In the genomic region with DNA sequence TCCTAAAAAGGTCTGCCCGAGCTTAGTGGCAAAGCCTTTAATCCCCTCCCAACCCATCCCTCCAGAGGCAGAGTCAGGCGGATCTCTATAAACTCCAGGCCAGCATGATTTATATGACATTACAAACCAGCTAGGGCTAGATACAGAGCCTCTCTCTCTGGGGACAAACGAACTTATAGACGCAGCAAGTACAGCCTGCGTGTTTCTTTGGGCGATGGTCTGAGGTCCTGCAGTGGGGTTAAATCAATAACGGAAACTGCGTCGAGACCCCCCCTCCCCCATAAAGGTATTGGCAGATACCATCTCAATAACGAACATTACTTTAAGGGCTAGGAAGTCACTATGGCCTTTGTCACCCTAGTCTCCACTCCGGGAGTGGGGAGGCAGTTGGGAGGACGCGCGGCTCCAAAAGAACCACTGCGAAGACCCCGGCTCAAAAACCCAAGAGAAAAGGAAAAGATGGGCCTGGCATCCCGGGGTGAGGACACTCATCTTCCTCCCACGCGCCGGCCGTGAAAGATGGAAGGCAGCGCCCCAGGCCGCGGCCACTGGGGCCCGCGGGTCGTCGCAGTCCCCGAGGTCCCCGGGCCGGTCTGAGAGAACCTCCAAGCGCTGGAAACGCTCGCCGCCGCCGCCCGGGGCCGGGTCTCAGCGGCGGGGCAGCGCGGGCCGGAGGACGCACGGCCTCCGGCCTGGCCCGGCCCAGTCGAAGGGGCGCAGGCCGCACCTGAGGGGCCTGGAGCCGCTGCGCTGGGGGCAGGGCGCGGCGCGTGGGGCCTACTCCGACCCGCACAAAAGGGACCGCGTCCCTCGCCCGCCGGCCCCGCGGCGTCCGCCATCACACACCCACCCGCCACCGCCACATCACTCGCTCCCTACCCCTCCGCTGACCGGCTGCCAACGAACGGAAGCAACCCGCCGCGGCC, we compare ENCODE assay signal across 7 mouse cellular contexts. TPM values are rescaled to one million over a fixed set of nuclear protein-coding genes. Genes with fewer than 3 reads are reported as not detected.
DNase-seq lines count a peak whose midpoint lies in the region; ATAC-seq and TF ChIP-seq lines count a peak whose summit lies in the region.

No protein-coding gene starts in this region.

- H3K9ac ChIP-seq in lung, embryonic 16.5 days (ENCODE audit: low read length) = peak overlapping the region; percentile 94

- H3K4me1 ChIP-seq in embryonic fibroblast, embryonic 13.5 days (ENCODE audit: control insufficient read depth, insufficient read depth, low read length) = no peaks in the 10 kb centered on the region; the same call in 1 of the 2 replicates
- peaks cover 10% of the 10 kb centered on the region for H3K4me1 ChIP-seq in lung, embryonic 16.5 days (replicated peaks; ENCODE audit: control insufficient read depth, insufficient read depth, low read length)

- TF ChIP-seq CTCF in embryonic fibroblast, embryonic 13.5 days (IDR thresholded peaks at IDR 0.05; ENCODE audit: borderline replicate concordance, insufficient read depth, low read length) = no peak

- TF ChIP-seq POLR2A in embryonic fibroblast, embryonic 13.5 days (IDR thresholded peaks at IDR 0.05; ENCODE audit: low read depth, low read length) = 0 out of 2 replicates have a peak, but pooled peaks have one; percentile 27

- no peaks in the 10 kb centered on the region for H3K9me3 ChIP-seq in lung, embryonic 16.5 days (ENCODE audit: control insufficient read depth, low read length)

- peaks cover 23% of the 10 kb centered on the region for H3K36me3 ChIP-seq in lung, embryonic 16.5 days (ENCODE audit: control insufficient read depth, insufficient read depth, low read length)

- no peaks in the 10 kb centered on the region for H3K27me3 ChIP-seq in lung, embryonic 16.5 days (ENCODE audit: control insufficient read depth, insufficient read depth, low read depth, low read length)

- peak overlapping the region; percentile 51 for H3K27ac ChIP-seq in embryonic fibroblast, embryonic 13.5 days (ENCODE audit: insufficient read depth, low read length)
- H3K27ac ChIP-seq in lung, embryonic 16.5 days (ENCODE audit: low read length) = peak overlapping the region; percentile 72

- peak; percentile 28 for DNase-seq in ovary, postnatal 14 days (ENCODE audit: low spot score)
- DNase-seq in ovary, postnatal 36 days (ENCODE audit: low spot score) = no peak
- peak; percentile 50 for DNase-seq in ZHBTc4 (ENCODE audit: low read depth, low spot score)
- DNase-seq in right cerebral cortex, postnatal 4 days = peak; percentile 37

- H3K4me3 ChIP-seq in embryonic fibroblast, embryonic 13.5 days (ENCODE audit: insufficient read depth, low read length) = peak overlapping the region; percentile 64
- peak overlapping the region; percentile 82 for H3K4me3 ChIP-seq in lung, embryonic 16.5 days (ENCODE audit: low read length)

- WGBS in lung, embryonic 16.5 days = 1% methylated on average over 49 of the region's 78 CpGs

- H3K4me2 ChIP-seq in lung, embryonic 16.5 days (ENCODE audit: low read depth, low read length) = peak overlapping the region; percentile 79

- ATAC-seq in inflammation-experienced regulatory T-cells, adult 6 months = peak; percentile 20
- peak; percentile 78 for ATAC-seq in lung, embryonic 16.5 days (ENCODE audit: low read depth)

RNA-seq across cellular contexts. Expression of a gene that starts 0.6 kb away (rescaled TPM):
- polyA plus RNA-seq in embryonic fibroblast, embryonic 13.5 days (2011; ENCODE audit: insufficient read length, low read depth, missing spikeins) = 101 and 108 TPM in 2 replicates
- polyA plus RNA-seq in inflammation-experienced regulatory T-cells, adult 6 months (2017; shearing (Covaris generic)) = 100 to 1,000 TPM; 122 to 149 (median 137) TPM
- 125 and 130 TPM in 2 replicates for polyA plus RNA-seq in lung, embryonic 16.5 days (2015; fragmentation: Nextera tagmentation; extraction: Ambion mirVana)
